Mouse (Mus musculus): ENCODE measurements around the gene Dennd2a. TPM values are rescaled to one million over a fixed set of nuclear protein-coding genes. Genes with fewer than 3 reads are reported as not detected.

The Dennd2a gene
- polyA plus RNA-seq, 1 experiment: 44.3 TPM

DNA sequence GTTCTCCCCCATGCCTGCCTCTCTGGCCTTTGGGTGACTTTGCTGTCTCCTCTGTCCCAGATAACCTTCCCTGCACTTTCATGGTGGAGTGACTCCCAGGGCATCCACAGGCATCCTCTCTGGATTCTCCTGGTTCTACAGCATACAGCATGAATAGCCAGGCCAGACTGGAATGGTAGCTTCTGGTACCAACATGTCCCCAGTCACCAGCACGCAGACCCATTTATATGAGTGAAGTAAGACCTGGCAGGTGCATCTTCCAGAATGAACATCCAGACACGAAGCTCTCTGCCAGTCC, 2.1 kb downstream of the Dennd2a start:
- no peak for TF ChIP-seq CTCF (IDR thresholded peaks at IDR 0.05; ENCODE audit: borderline replicate concordance, extremely low read depth, insufficient read depth, insufficient read length)
- no peak for TF ChIP-seq POLR2A (IDR thresholded peaks at IDR 0.05; ENCODE audit: borderline replicate concordance, extremely low read depth, insufficient read depth, insufficient read length, poor library complexity, severe bottlenecking)
- DNase-seq (ENCODE audit: low read depth): no peak

GRCm38 (mm10) chr6:39554888-39555647, 2.6 kb downstream of the Dennd2a start:
- no peak for TF ChIP-seq CTCF (IDR thresholded peaks at IDR 0.05; ENCODE audit: borderline replicate concordance, extremely low read depth, insufficient read depth, insufficient read length)
- TF ChIP-seq POLR2A (IDR thresholded peaks at IDR 0.05; ENCODE audit: borderline replicate concordance, extremely low read depth, insufficient read depth, insufficient read length, poor library complexity, severe bottlenecking): no peak
- peak; percentile 44 for DNase-seq (ENCODE audit: low read depth)

DNA sequence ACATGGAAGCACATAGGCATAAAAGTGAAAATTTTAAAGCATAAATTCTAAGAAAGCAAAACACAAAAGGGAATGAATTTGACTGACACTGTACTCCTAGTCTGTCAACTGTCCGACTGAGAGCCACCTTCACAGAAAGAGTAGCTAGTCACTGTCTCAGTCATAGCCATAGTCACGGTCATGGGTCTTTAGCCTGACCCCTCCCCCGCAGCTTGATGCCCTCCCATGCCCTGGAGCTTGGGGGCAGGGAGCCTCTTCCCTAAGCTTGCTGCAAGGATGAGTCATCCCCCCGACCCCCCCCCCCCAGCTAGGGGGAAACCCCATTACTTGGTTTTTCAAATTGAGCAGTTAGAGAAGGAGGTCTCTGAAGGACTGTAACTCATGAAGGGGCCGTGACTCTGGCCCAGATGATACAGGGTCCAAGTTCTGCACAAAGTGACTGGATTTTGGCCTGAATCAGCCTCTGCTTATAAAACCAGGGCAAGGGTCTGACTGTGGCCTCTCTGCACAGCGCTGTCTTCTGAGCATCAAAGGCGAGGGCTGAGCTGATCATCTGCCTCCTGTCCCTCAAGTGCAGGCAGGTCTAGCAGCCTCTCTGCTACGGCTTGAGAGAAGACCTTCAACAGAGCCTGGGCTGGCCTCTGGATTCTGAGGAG, 5.6 kb downstream of the Dennd2a start:
- DNase-seq (ENCODE audit: low read depth): no peak
- TF ChIP-seq CTCF (IDR thresholded peaks at IDR 0.05; ENCODE audit: borderline replicate concordance, extremely low read depth, insufficient read depth, insufficient read length) (no peak), POLR2A (IDR thresholded peaks at IDR 0.05; ENCODE audit: borderline replicate concordance, extremely low read depth, insufficient read depth, insufficient read length, poor library complexity, severe bottlenecking) (no peak)

GRCm38 (mm10) chr6:39548030-39548429, 9.6 kb downstream of the Dennd2a start:
- no peak for DNase-seq (ENCODE audit: low read depth)
- TF ChIP-seq CTCF (IDR thresholded peaks at IDR 0.05; ENCODE audit: borderline replicate concordance, extremely low read depth, insufficient read depth, insufficient read length): no peak
- TF ChIP-seq POLR2A (IDR thresholded peaks at IDR 0.05; ENCODE audit: borderline replicate concordance, extremely low read depth, insufficient read depth, insufficient read length, poor library complexity, severe bottlenecking): no peak

DNA sequence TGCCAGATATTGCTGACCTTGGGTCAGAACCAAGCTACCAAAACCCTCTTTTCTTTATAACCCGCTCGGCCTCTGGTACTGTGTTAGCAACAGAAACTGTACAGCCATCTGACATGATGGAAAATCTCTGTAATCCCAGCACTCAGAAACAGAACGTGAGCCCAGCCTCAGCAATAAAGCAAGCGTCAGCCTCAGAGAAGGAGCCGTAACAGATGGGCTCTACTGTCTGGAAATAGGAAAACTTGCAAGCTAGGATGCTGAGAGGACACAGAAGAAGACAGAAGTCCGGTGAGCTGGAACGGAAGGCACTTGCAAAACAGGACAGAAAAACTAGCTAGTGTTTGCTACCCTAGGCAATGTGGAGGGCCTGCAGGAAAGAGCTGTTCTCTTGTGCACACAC, 12.2 kb downstream of the Dennd2a start:
- TF ChIP-seq CTCF (IDR thresholded peaks at IDR 0.05; ENCODE audit: borderline replicate concordance, extremely low read depth, insufficient read depth, insufficient read length): no peak
- no peak for TF ChIP-seq POLR2A (IDR thresholded peaks at IDR 0.05; ENCODE audit: borderline replicate concordance, extremely low read depth, insufficient read depth, insufficient read length, poor library complexity, severe bottlenecking)
- DNase-seq (ENCODE audit: low read depth): no peak

DNA sequence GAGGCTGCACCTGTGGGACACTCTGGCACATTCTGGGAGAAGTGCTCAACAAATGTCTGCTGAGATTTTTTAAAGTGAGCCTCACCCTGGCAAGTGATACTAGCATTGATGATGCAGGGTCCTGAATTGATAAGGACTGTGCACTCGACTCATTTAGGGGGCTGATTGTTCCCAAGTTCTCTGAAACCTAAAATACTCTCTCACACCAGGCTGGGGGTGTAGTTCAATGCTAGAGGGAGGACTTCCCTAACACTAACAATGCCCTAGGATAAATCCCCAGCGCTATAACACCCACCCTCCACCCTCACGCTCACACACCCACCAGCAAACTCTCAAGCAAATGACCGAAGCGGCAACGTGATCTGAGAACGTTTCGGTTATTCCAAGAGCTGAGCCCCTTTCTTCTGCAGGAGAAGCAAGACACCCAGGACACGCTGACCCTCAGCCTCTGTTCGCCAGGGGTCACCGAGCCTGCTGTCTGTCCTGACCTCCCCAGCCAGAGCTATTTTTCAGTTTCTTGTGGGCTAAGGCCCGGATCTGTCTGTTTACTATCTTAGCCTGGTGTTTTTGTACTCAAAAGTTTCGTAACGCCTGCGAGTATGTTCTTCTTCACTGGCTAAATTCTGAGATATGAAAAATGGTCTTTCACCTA, 13.8 kb downstream of the Dennd2a start:
- TF ChIP-seq POLR2A (IDR thresholded peaks at IDR 0.05; ENCODE audit: borderline replicate concordance, extremely low read depth, insufficient read depth, insufficient read length, poor library complexity, severe bottlenecking) (no peak), CTCF (IDR thresholded peaks at IDR 0.05; ENCODE audit: borderline replicate concordance, extremely low read depth, insufficient read depth, insufficient read length) (no peak)
- no peak for DNase-seq (ENCODE audit: low read depth)

GRCm38 (mm10) chr6:39542631-39543597, 14.8 kb downstream of the Dennd2a start:
- DNase-seq (ENCODE audit: low read depth): peak; percentile 92
- no peak for TF ChIP-seq CTCF (IDR thresholded peaks at IDR 0.05; ENCODE audit: borderline replicate concordance, extremely low read depth, insufficient read depth, insufficient read length)
- no peak for TF ChIP-seq POLR2A (IDR thresholded peaks at IDR 0.05; ENCODE audit: borderline replicate concordance, extremely low read depth, insufficient read depth, insufficient read length, poor library complexity, severe bottlenecking)

GRCm38 (mm10) chr6:39540563-39540962, 17.1 kb downstream of the Dennd2a start:
- DNase-seq (ENCODE audit: low read depth): no peak
- TF ChIP-seq POLR2A (IDR thresholded peaks at IDR 0.05; ENCODE audit: borderline replicate concordance, extremely low read depth, insufficient read depth, insufficient read length, poor library complexity, severe bottlenecking): no peak
- no peak for TF ChIP-seq CTCF (IDR thresholded peaks at IDR 0.05; ENCODE audit: borderline replicate concordance, extremely low read depth, insufficient read depth, insufficient read length)

- no peak for DNase-seq (ENCODE audit: low read depth)
- no peak for TF ChIP-seq POLR2A (IDR thresholded peaks at IDR 0.05; ENCODE audit: borderline replicate concordance, extremely low read depth, insufficient read depth, insufficient read length, poor library complexity, severe bottlenecking)
- TF ChIP-seq CTCF (IDR thresholded peaks at IDR 0.05; ENCODE audit: borderline replicate concordance, extremely low read depth, insufficient read depth, insufficient read length): no peak
Measured at GRCm38 (mm10) chr6:39539679-39540155, 17.9 kb downstream of the Dennd2a start.

- TF ChIP-seq CTCF (IDR thresholded peaks at IDR 0.05; ENCODE audit: borderline replicate concordance, extremely low read depth, insufficient read depth, insufficient read length) (no peak), POLR2A (IDR thresholded peaks at IDR 0.05; ENCODE audit: borderline replicate concordance, extremely low read depth, insufficient read depth, insufficient read length, poor library complexity, severe bottlenecking) (no peak)
- DNase-seq (ENCODE audit: low read depth): no peak
Measured at GRCm38 (mm10) chr6:39538227-39538626, 19.4 kb downstream of the Dennd2a start.

Measured in brain, embryonic 14.5 days (tissue).